Mouse (Mus musculus) lung, embryonic 15.5 days (tissue): ENCODE measurements at regions not wholly inside any gene's neighbourhood (a gene's known extent, or its start where the extent isn't known, plus 50 kb on each side); places are given as distances from the start of the nearest gene placed in this dataset.
A peak's percentile ranks its signal among the peaks of the same experiment; 100 is the strongest.

Source experiments
- ATAC-seq: fragments of 200-750 bp; cut with Nextera tagmentation; 2 replicates; pipeline ENCODE4 v1.8.0; 2017; ENCODE audit warnings: moderate number of reproducible peaks, borderline replicate concordance; ENCODE audit not compliant: low FRiP score, low TSS enrichment; ENCODE audit errors: extremely low read depth
- H3K27ac ChIP-seq: fragments of 300-500 bp; sonication (generic); 2 replicates; pipeline ENCODE4 v1.5.1; 2015; ENCODE audit warnings: moderate library complexity, mild to moderate bottlenecking, inconsistent platforms
- H3K27me3 ChIP-seq: fragments of 300-500 bp; sonication (generic); 2 replicates; pipeline ENCODE4 v1.6.1; 2015; ENCODE audit warnings: inconsistent platforms
- H3K36me3 ChIP-seq: fragments of 300-500 bp; sonication (generic); 2 replicates; pipeline ENCODE4 v1.6.1; 2015; ENCODE audit warnings: inconsistent platforms
- H3K4me1 ChIP-seq: fragments of 300-500 bp; sonication (generic); 2 replicates; pipeline ENCODE4 v1.6.1; 2015; ENCODE audit warnings: inconsistent platforms
- H3K4me2 ChIP-seq: fragments of 300-500 bp; sonication (generic); 2 replicates; pipeline ENCODE4 v1.6.1; 2015; ENCODE audit warnings: inconsistent platforms, mild to moderate bottlenecking, moderate library complexity
- H3K4me3 ChIP-seq: fragments of 300-500 bp; sonication (generic); 2 replicates; pipeline ENCODE4 v1.5.1; 2015; ENCODE audit warnings: mild to moderate bottlenecking, inconsistent platforms
- H3K9ac ChIP-seq: fragments of 300-500 bp; sonication (generic); 2 replicates; pipeline ENCODE4 v1.6.1; 2015; ENCODE audit warnings: inconsistent platforms
- H3K9me3 ChIP-seq: fragments of 300-500 bp; sonication (generic); 2 replicates; pipeline ENCODE4 v1.6.1; 2016; ENCODE audit warnings: inconsistent platforms
- WGBS: fragments of 180-500 bp; shearing (Covaris S2); methylation state at CpG from one replicate; pipeline ENCODE4 v1.1.7; 2015; 5-methylcytosine and 5-hydroxymethylcytosine counted together

DNA sequence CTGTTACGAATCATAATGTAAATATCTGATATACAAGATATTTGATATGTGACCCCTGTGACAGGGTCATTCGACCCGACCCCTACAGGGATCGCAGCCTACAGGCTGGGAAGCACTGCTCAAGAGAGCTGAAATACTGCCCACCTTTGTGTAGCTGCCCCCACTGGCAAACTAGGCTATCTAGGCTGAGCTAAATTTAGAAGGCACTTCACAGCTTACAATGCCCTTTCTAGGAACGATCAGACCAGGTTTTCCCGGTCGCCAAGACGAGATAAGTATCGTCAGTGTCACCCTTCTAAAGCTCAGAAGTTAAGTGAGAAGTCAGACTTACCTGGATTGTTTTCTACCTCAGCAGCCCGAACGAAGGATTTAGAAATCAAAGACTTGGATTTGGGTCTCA, 71.9 kb upstream of the Ptgfrn start:
- Histone ChIP-seq H3K9ac (no peak overlapping the region), H3K4me3 (no peak overlapping the region), H3K4me2 (no peak overlapping the region), H3K27ac (no peak overlapping the region), H3K36me3 (no peaks in the 10 kb centered on the region), H3K9me3 (no peaks in the 10 kb centered on the region), H3K4me1 (no peaks in the 10 kb centered on the region), H3K27me3 (no peaks in the 10 kb centered on the region)
- no peak for ATAC-seq
- 69% methylated on average over 11 of the region's 11 CpGs for WGBS

DNA sequence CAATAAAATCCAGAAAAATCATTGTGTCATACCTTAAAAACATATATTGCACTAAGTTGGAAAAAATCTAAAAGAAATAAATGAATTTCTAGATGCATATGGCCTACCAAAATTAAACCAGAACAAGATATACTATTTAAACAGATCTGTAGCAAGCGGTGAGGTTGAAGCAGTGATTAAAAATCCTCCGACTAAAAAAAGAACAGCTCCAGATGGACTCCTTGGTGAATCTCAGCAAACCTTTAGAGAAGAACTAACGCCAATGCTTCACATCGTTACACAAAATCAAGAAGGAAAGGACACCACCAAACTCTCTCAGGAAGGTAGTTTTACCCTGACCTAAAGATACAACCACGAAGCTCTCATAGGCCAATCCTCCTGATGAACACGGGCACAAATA, 63.9 kb upstream of the Ptgfrn start:
- no peak overlapping the region for H3K27ac ChIP-seq
- H3K9ac ChIP-seq = no peak overlapping the region
- ATAC-seq = no peak
- no peaks in the 10 kb centered on the region for H3K36me3 ChIP-seq
- no peak overlapping the region for H3K4me2 ChIP-seq
- no peaks in the 10 kb centered on the region for H3K27me3 ChIP-seq
- H3K9me3 ChIP-seq = no peaks in the 10 kb centered on the region
- 81% methylated on average over 6 of the region's 6 CpGs for WGBS
- H3K4me1 ChIP-seq = no peaks in the 10 kb centered on the region
- H3K4me3 ChIP-seq = no peak overlapping the region

DNA sequence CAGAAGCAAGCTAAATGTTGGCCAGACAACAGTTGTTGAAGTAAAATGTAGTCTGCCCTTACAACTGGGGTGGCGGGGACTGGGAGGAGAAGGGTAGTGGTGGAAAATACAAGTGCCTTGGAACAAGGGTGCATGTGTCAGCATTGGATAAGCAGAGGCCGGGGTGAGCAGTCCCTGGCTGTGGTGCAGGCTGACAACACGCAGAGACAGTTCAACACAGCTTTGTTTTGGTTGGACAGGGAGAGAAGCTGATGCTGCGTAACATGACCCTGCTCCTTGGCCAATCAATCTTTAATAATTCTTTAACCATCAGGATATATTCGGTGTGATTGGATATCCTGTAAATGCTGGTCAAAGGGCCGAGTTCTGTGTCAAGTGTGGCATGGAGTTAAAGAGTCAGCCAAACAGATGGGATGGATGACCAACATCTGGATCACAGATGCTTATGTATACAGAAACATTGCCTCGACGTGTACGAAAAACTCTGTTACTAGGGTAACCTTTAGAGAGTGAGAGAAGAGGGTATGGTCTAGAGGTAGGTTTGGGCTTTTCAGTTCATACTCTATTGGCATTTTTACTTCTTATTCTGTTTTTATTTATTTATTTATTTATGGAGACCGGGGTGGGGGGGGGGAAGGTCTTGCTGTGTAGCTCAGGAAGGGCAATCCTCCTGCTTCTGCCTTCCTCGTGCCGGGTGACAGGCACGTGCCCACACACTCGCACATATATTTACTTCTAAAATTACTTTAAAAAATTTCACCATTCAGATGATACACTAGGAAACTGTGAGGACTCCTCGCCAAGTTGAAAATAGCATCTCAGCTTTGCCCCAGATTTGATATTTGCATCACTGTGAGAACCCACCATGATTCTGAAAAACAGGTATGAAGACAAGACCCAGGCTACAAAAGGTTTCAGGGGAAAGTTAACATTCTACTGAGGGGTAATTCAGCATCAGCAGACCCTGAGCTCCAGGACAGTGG, 60.2 kb upstream of the Ptgfrn start:
- 59% methylated on average over 15 of the region's 15 CpGs for WGBS
- H3K4me1 ChIP-seq = peaks cover 4% of the 10 kb centered on the region; the same call in 1 of the 2 replicates
- no peaks in the 10 kb centered on the region for H3K27me3 ChIP-seq
- no peak overlapping the region for H3K4me2 ChIP-seq
- H3K9ac ChIP-seq = no peak overlapping the region
- no peak for ATAC-seq
- no peaks in the 10 kb centered on the region for H3K9me3 ChIP-seq
- no peak overlapping the region for H3K27ac ChIP-seq
- no peak overlapping the region for H3K4me3 ChIP-seq
- no peaks in the 10 kb centered on the region for H3K36me3 ChIP-seq

DNA sequence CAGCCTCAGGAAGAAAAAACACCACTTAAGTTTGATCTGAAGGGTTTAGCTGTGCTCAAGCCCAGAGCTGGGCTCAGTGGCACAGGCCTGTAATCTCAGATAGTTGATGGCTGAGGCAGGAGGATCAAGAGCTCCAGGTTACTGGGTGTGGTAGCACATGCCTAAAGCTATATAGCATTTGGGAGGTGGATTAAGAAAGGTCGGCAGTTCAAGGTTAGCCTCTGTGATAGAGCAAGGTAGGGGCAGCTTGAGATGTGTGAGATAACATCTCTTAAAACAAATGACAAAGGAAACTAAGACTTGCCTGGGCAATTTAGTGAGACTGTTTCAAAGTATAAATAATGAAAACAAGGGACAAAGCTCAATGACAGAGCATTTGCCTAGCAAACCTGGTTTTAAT, 56.9 kb upstream of the Ptgfrn start:
- no peaks in the 10 kb centered on the region for H3K36me3 ChIP-seq
- WGBS = 73% methylated on average over 1 of the region's 1 CpGs

DNA sequence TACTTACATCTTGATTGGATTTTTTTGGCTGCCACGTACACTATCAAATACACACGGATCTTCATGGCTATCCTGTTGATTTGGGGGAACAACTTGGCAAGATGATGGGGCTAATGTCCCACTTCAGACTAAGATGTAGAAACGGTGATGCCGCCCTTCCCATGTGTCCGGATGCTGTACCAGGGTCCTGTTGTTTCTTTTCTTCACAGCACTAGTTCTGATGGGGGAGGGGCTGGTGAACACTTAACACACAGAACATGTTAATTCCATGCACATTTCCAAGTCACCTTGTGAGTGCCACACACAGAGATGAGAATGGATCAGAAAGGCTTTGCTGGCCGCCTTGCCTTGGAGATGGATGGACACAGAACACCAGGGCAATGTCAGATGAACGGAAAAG, 56.5 kb upstream of the Ptgfrn start:
- no peak for ATAC-seq
- Histone ChIP-seq H3K36me3 (no peaks in the 10 kb centered on the region), H3K4me3 (no peak overlapping the region), H3K9ac (no peak overlapping the region), H3K9me3 (no peaks in the 10 kb centered on the region), H3K4me2 (no peak overlapping the region), H3K4me1 (peaks cover 18% of the 10 kb centered on the region), H3K27me3 (no peaks in the 10 kb centered on the region), H3K27ac (no peak overlapping the region)
- WGBS = 94% methylated on average over 7 of the region's 7 CpGs

More for the DNA sequence above, 56.9 kb upstream of the Ptgfrn start:
- Histone ChIP-seq H3K4me2 (no peak overlapping the region), H3K9ac (no peak overlapping the region), H3K9me3 (no peaks in the 10 kb centered on the region), H3K4me1 (peaks cover 13% of the 10 kb centered on the region), H3K27me3 (no peaks in the 10 kb centered on the region), H3K4me3 (no peak overlapping the region), H3K27ac (no peak overlapping the region)
- no peak for ATAC-seq

DNA sequence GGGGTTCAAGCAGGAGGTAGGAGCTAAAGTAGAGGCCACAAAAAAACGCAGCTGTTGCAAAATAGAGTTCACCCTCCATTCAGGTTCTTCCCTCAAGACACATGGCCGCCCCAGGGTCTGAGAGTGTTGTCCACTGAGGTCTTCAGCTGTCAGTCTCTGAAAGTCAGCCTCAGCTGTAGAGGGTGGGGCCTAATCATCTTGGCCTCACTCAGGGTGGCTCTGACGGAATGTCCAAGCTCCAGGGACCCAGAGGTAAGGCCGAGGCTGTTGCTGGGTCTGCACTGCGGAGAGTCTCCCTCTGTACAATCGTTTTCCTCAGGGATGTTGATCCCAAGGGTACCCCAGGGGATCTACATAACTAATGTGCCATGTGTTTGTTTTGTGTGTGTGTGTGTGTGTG, 55.2 kb upstream of the Ptgfrn start:
- no peak for ATAC-seq
- H3K4me2 ChIP-seq = no peak overlapping the region
- no peaks in the 10 kb centered on the region for H3K27me3 ChIP-seq
- H3K27ac ChIP-seq = no peak overlapping the region
- no peak overlapping the region for H3K9ac ChIP-seq
- 60% methylated on average over 6 of the region's 6 CpGs for WGBS
- no peaks in the 10 kb centered on the region for H3K36me3 ChIP-seq
- H3K4me1 ChIP-seq = peaks cover 20% of the 10 kb centered on the region
- H3K9me3 ChIP-seq = no peaks in the 10 kb centered on the region
- H3K4me3 ChIP-seq = no peak overlapping the region

DNA sequence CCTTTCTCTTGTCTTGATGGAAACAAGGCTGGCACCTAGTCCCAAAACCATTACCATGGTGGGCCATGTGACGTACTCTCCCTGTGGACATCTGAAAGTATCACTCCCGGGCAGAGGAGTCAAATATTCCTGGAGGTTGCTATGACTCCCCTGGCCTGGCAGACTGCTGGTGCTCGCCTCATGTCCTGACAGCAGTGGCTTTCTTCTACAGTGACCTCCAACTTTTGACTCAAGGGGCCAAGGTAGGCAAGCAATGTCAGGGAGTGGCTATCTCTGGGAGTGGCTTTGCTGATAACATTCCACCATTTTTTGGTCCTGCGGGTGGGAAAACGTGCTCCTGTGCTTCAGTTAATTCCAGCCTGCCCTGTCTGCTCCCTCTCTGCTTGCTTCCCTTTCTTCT, 54.7 kb upstream of the Ptgfrn start:
- ATAC-seq = no peak
- H3K27me3 ChIP-seq = no peaks in the 10 kb centered on the region
- WGBS = 60% methylated on average over 5 of the region's 5 CpGs

DNA sequence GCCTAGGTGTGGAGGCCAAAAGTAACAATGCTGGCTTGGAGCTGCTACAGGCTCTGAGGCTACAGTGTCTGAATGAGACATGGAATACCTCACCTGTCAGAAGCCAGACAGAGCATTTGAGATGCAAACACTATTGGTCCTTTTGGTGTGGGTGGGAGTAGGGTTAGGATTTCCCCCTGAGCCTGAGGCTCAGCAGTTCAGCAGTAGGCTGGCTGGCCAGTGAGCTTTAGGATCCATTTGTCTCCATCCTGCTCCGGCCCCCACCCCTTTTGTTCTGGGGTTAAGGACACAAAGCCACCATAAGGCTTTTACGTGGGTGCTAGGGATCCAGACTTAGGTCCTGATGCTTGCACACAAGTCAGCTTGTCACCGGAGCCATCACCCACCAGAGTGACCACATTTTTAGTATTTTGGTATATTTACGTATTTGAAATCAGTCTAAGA, 53.9 kb upstream of the Ptgfrn start:
- Histone ChIP-seq H3K9ac (no peak overlapping the region), H3K4me2 (no peak overlapping the region), H3K27ac (no peak overlapping the region), H3K36me3 (no peaks in the 10 kb centered on the region), H3K4me3 (no peak overlapping the region), H3K27me3 (no peaks in the 10 kb centered on the region), H3K9me3 (no peaks in the 10 kb centered on the region), H3K4me1 (peaks cover 20% of the 10 kb centered on the region)
- no peak for ATAC-seq
- WGBS = 80% methylated on average over 4 of the region's 4 CpGs

More for the DNA sequence above, 54.7 kb upstream of the Ptgfrn start:
- H3K9ac ChIP-seq = no peak overlapping the region
- no peaks in the 10 kb centered on the region for H3K36me3 ChIP-seq
- H3K27ac ChIP-seq = no peak overlapping the region
- H3K4me3 ChIP-seq = no peak overlapping the region
- no peak overlapping the region for H3K4me2 ChIP-seq
- H3K4me1 ChIP-seq = peaks cover 20% of the 10 kb centered on the region
- no peaks in the 10 kb centered on the region for H3K9me3 ChIP-seq

DNA sequence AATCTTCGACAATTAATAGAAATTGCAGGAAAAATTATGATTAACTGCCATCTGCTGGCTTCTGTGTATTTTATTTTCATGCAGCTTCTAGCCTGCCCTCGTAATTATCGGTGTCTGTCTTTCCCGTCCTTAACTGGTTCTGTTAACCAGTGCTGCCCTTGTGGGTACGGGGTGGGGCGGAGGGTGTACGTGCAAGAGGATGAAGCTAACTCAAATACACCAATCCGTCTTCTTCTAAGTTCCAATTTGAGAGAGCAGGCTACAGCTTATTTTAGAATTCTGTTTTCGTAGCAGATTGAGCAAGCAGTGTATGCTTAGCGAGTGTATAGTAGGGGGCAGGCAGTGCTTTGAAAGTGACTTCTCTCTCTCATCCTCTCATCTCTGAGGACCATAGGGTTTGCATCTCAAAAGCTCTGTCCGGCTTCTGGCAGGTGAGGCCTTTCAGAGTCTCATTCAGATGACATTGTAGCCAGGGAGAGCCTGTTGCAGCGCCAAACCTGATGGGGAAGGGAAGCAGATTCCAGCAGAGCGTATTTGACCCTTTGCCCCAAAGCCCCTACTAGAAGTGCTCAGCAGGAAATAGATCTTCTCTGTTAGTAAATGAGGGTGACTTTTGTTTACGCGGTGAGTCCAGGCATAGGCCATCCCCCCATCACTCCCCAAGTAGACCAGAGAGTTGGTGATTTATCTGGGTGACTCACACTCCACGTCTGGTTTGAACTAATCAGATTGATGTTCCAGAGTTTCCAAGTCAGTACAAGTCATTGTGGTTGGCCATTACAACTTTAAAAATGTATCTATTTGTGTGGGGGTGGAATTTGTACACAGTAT, 53.3 kb upstream of the Ptgfrn start:
- Histone ChIP-seq H3K4me3 (no peak overlapping the region), H3K4me1 (peaks cover 16% of the 10 kb centered on the region), H3K4me2 (no peak overlapping the region), H3K36me3 (no peaks in the 10 kb centered on the region), H3K27ac (no peak overlapping the region), H3K9ac (no peak overlapping the region), H3K27me3 (0 out of 2 replicates have a peak, but pooled peaks cover 3% of the 10 kb centered on the region), H3K9me3 (no peaks in the 10 kb centered on the region)
- no peak for ATAC-seq
- 40% methylated on average over 16 of the region's 16 CpGs for WGBS

DNA sequence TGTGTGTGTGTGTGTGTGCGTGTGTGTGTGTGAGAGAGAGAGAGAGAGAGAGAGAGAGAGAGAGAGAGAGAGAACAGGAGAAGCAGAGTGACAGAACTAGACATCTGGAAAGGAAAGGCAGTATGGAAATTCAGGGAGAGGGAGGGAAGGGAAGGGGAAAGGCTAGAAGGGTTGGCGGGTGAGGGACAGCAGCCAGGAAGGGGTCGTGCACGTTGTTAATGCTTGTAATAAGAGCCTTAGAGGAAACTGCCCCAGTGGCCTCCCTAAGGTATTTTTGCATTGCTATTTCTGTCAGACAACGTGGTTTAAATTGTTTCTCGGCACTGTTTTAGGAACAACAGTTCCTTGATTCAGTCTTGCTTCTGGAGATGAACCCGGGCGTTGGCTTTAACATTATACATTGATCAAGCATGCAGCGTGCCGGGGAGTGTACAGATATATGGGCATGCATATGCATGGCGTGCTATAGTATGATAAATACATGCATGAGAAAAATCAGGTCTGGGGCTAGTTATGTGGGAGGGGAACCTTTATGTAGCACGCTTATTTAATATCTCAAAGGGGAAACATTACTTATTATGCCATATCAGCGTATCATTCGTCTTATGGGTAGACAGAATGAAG, 52.6 kb upstream of the Ptgfrn start:
- no peak for ATAC-seq
- H3K9ac ChIP-seq = no peak overlapping the region
- H3K36me3 ChIP-seq = no peaks in the 10 kb centered on the region
- H3K4me2 ChIP-seq = no peak overlapping the region
- WGBS = 43% methylated on average over 14 of the region's 14 CpGs
- H3K27me3 ChIP-seq = 0 out of 2 replicates have a peak, but pooled peaks cover 3% of the 10 kb centered on the region
- no peak overlapping the region for H3K27ac ChIP-seq
- H3K9me3 ChIP-seq = no peaks in the 10 kb centered on the region
- H3K4me1 ChIP-seq = peaks cover 16% of the 10 kb centered on the region
- H3K4me3 ChIP-seq = no peak overlapping the region

DNA sequence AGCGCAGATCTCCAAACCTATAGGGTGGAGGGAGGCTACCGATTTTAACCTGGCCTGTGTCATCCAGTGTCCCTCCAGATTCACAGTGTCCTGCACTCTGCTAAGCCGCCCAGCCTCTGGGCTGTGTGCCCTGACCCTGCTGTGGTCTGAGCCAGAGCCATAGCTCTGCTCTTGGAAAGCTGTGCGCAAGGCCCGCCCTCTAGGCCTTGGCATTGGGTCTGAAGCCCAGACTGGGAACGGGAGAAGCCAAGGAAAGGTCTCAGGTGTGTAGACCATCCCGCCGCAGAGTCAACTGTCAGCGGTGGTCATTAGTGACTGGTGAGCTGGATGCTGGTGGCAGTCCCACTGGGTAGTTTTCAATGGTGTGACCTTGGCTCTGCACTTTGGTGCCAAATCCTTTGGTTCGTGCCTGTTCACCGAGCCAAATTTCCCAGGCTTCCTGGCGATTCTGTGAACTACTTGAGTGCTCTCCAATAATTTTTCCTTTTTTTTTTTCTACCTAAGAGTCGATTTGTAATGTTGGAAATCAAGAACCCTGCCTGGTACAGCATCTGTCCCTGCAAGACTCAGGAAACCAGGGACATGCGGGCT, 52.0 kb upstream of the Ptgfrn start:
- ATAC-seq = peak; percentile 57
- 40% methylated on average over 14 of the region's 14 CpGs for WGBS
- H3K27ac ChIP-seq = no peak overlapping the region

More for the DNA sequence above, 52.0 kb upstream of the Ptgfrn start:
- Histone ChIP-seq H3K4me2 (peak overlapping the region; percentile 31), H3K9me3 (no peaks in the 10 kb centered on the region), H3K4me3 (no peak overlapping the region), H3K27me3 (0 out of 2 replicates have a peak, but pooled peaks cover 3% of the 10 kb centered on the region), H3K9ac (no peak overlapping the region), H3K4me1 (peaks cover 16% of the 10 kb centered on the region), H3K36me3 (no peaks in the 10 kb centered on the region)
